Mouse (Mus musculus) erythroblast, embryonic 14.5 days (primary cell): ENCODE measurements around the gene Gm7029. TPM values are rescaled to one million over a fixed set of nuclear protein-coding genes. Genes with fewer than 3 reads are reported as not detected.
"Not testable (repeated sequence)": the region's sequence is repeated elsewhere in the genome, so short reads cannot be mapped to it uniquely, and the experiment has no call there.

Experiments
- H3K27me3 ChIP-seq: 2 replicates; pipeline ENCODE4 v1.6.1; 2012; ENCODE audit warnings: inconsistent platforms; ENCODE audit not compliant: control insufficient read depth
- H3K36me3 ChIP-seq: 2 replicates; pipeline ENCODE4 v1.6.1; 2012; ENCODE audit warnings: mild to moderate bottlenecking, inconsistent platforms; ENCODE audit not compliant: control insufficient read depth
- H3K4me1 ChIP-seq: 2 replicates; pipeline ENCODE4 v1.6.1; 2012; ENCODE audit warnings: inconsistent platforms; ENCODE audit not compliant: control insufficient read depth
- H3K4me3 ChIP-seq: replicated peaks from 2 replicates; pipeline ENCODE3; 2012; ENCODE audit warnings: moderate library complexity, mild to moderate bottlenecking, inconsistent platforms
- H3K9me3 ChIP-seq: 2 replicates; pipeline ENCODE4 v1.6.1; 2012; ENCODE audit warnings: low read length, inconsistent platforms, mixed read lengths; ENCODE audit not compliant: control insufficient read depth
- GATA1 ChIP-seq: IDR thresholded peaks from 2 replicates; pipeline ENCODE4 v1.6.1; 2012; ENCODE audit warnings: low read length, inconsistent platforms, mixed read lengths
- TAL1 ChIP-seq: IDR thresholded peaks from 3 replicates; pipeline ENCODE4 v1.6.1; 2012; ENCODE audit warnings: low read length, inconsistent platforms, mixed read lengths
- polyA plus RNA-seq: library from polyadenylated mRNA; stranded (reverse); fragments of >175 nt; gene quantifications from 2 replicates; pipeline ENCODE4 v1.2.3, GENCODE M21; 2012

Gene Gm7029
- polyA plus RNA-seq, 1 experiment, result not detected

DNA sequence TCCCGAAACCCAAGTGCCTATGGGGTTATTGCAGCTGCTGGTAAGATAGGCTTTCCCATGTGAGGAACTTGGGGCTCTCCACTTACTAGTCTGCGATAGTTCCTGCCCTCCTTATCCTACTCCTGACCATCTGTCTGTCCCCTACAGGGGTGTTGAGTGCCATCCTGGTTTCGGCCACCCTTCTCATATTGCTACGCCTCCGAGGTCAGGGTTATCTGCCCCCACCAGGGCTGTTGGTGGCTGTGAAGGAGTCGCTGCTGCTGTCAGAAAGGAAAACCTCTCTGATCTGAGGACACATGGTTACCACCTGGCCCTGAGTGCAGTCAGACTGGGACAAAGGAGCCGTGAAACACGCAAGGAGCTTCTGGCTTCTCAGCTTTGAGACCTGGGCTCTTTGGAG is 25.5 kb upstream of the Gm7029 start:
- TF ChIP-seq GATA1, result no peak
- no peak for TF ChIP-seq TAL1
- Histone ChIP-seq H3K4me1 (peaks cover 17% of the 10 kb centered on the region), H3K9me3 (no peaks in the 10 kb centered on the region), H3K4me3 (no peak overlapping the region), H3K36me3 (peaks cover 9% of the 10 kb centered on the region), H3K27me3 (no peaks in the 10 kb centered on the region)

DNA sequence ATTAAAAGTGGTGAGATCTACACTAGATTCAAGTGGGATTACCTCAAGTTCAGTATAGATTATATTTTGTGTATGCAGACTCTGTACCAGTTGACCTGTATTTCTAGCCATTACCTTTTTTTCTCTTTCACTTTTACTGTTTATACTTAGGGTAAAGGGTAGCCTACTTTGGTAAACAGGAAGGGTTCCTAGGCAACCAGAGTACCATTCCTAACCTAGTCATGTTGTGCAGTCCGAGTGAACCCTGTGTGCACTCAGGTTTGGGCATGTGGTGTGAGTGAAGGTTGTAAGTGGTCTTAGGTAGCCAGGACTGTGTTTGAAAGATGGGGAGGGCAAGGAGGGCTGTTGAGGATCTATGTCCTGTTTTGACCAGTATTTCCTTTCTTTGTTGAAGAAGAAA is 22.3 kb upstream of the Gm7029 start:
- no peak for TF ChIP-seq TAL1
- TF ChIP-seq GATA1, result no peak

DNA sequence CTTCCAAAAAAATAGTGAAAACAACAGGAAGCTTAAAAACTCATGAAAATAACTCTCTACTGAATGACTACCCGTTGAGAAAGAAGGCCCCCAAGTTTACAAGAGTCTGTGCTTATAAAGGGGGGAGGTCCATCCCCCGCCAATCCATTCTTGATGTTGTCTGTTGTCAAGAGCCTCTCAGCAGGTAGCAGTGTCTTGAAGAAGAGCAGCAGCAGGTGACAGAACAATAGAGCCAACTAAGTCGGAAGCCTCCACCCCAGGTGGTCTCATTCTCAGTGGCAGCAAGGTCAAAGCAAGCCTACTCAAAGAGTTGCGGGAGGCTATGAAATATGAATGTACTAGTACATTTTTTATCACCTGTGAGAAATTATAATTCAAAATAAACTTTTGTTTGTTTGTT is 15.8 kb upstream of the Gm7029 start:
- peaks cover 3% of the 10 kb centered on the region for H3K36me3 ChIP-seq
- H3K4me1 ChIP-seq, result no peaks in the 10 kb centered on the region
- TF ChIP-seq GATA1, result no peak
- no peak for TF ChIP-seq TAL1

More for the DNA sequence above, 22.3 kb upstream of the Gm7029 start:
- no peak overlapping the region for H3K4me3 ChIP-seq
- H3K27me3 ChIP-seq, result no peaks in the 10 kb centered on the region
- H3K36me3 ChIP-seq, result peaks cover 9% of the 10 kb centered on the region
- H3K9me3 ChIP-seq, result no peaks in the 10 kb centered on the region
- peaks cover 2% of the 10 kb centered on the region; the same call in 1 of the 2 replicates for H3K4me1 ChIP-seq

DNA sequence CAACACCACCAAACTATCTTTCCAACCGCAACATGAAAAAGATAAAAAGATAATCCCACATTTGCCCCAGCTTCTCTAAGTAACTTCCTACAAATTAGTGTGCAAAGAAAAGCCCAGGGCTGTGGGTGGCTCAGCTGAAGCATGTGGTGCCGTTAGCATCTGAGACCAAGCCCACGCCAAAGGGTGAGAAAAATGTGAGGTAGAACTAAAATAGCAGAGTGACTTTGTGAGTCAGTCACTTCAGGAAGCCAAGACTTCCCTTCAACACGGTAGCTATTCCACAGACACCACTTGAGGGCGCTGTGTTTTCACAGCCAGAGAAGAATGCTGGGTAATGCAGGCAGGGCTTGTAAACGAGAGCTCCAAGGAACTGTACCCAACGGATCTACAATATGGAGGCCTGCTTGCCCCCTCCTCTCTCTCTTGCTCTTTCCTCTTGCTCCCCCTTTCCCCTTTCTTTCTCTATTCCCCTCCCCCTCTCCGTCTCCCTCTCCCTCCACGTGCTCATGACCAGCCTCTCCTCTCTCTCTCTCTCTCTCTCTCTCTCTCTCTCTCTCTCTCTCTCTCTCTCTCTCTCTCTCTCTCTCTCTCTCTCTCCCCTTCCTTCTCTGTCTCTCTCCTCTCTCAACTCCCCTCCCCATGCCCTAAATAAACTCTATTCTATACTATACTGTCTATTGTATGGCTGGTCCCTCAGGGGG is 8.2 kb upstream of the Gm7029 start:
- no peak for TF ChIP-seq TAL1
- Histone ChIP-seq H3K36me3 (peaks cover 15% of the 10 kb centered on the region), H3K27me3 (no peaks in the 10 kb centered on the region), H3K4me1 (peaks cover 7% of the 10 kb centered on the region), H3K9me3 (no peaks in the 10 kb centered on the region), H3K4me3 (no peak overlapping the region)

More for the DNA sequence above, 15.8 kb upstream of the Gm7029 start:
- no peaks in the 10 kb centered on the region for H3K27me3 ChIP-seq
- 0 out of 2 replicates have a peak, but pooled peaks cover 2% of the 10 kb centered on the region for H3K9me3 ChIP-seq
- no peak overlapping the region for H3K4me3 ChIP-seq

DNA sequence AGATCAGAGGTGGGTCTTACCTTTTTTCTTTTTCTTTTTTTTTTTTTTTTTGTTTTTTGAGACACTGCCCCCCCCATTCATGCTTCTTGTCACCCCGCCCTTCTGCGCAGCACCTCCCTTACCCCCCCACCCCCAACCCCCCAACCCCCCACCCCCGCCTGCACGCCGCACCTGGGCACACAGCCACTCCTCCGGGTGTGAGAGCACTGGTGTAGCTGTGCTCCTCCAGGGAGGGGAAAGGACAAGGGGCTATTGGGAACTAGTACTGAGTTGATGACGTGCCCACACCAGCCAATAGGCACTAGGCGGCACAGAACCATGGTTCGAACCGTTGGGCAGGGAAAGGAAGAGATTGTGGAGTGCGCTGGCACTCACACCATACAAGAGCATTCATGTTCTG is 774 bp downstream of the Gm7029 start:
- no peaks in the 10 kb centered on the region for H3K9me3 ChIP-seq
- H3K36me3 ChIP-seq, result peaks cover 46% of the 10 kb centered on the region
- H3K27me3 ChIP-seq, result no peaks in the 10 kb centered on the region
- no peak overlapping the region for H3K4me3 ChIP-seq
- TF ChIP-seq TAL1 (no peak), GATA1 (no peak)
- H3K4me1 ChIP-seq, result peaks cover 3% of the 10 kb centered on the region

DNA sequence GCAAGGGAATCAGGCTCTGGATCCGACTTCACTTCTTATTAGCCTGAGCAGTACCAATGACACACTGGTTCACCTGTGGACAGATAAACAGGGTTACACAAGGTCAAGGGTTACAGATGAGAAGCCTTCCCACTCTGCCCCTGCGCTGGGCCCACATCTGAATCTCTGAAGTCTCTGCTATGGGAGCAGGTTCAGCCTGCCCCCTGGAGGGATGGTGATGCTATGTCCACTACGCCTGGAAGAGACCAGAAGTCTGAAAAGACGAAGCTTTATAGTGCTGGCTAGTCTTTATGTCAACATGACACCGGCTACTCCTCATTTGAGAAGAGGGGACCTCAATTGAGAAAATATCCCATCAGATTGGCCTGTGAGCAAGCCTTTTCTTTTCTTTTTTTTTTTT is 2.2 kb downstream of the Gm7029 start:
- H3K27me3 ChIP-seq, H3K4me1 ChIP-seq, H3K9me3 ChIP-seq, H3K4me3 ChIP-seq: not testable (repeated sequence)
- peaks cover 58% of the 10 kb centered on the region for H3K36me3 ChIP-seq

DNA sequence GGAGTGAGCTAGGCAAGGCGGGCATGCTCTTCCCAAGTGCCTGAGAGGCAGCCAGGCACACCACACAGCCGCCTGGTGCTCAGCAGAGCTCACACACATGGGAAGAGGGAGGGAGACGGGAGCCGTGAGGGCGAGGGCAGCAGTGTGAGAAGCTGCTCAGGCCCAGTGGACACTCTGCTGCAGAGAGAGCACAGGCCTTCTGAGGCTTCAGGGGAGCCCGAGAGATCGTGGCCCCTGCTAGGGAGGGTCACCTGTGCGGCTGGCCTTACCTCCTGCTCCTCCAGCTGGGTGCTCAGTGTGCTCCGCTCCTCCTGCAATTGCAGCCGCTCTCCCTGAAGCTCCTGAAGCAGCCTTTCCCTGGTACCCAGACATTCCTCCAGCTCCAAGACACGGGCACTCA is 10.7 kb downstream of the Gm7029 start:
- H3K36me3 ChIP-seq, result peaks cover 87% of the 10 kb centered on the region

DNA sequence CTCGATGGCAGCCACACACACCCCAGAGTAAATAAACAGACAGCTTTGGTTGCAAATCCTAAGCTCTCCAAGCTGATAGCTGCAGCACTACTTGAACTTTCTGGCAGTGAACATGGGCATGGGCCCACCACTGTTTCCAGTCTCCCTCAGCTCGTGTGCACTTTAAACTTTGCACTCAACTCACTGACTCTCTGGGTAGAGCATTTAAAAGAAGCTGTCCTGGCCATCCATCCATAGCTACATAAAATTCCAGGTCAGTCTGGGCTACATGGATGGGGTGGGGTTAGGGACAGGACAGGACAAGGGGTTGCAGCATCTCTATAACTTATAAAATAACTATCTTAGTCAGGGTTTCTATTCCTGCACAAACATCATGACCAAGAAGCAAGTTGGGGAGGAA is 14.2 kb downstream of the Gm7029 start:
- peaks cover 23% of the 10 kb centered on the region for H3K4me1 ChIP-seq
- H3K36me3 ChIP-seq, result peaks cover 58% of the 10 kb centered on the region
- not testable (repeated sequence) for H3K27me3 ChIP-seq, H3K9me3 ChIP-seq
- peak overlapping the region; percentile 70 for H3K4me3 ChIP-seq

More for the DNA sequence above, 10.7 kb downstream of the Gm7029 start:
- not testable (repeated sequence) for H3K27me3 ChIP-seq, H3K9me3 ChIP-seq, H3K4me3 ChIP-seq
- H3K4me1 ChIP-seq, result peaks cover 19% of the 10 kb centered on the region

DNA sequence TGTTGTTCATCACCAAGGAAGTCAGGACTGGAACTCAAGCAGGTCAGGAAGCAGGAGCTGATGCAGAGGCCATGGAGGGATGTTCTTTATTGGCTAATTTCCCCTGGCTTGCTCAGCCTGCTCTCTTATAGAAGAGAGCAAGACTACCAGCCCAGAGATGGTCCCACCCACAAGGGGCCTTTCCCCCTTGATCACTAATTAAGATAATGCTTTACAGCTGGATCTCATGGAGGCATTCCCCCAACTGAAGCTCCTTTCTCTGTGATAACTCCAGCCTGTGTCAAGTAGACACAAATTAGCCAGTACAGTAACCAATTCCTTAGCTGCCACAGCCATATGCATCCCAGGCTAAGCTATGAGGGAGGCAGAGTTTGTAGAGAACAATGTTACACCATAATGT is 14.6 kb downstream of the Gm7029 start:
- Histone ChIP-seq H3K4me1 (peaks cover 26% of the 10 kb centered on the region), H3K36me3 (peaks cover 54% of the 10 kb centered on the region), H3K4me3 (peak overlapping the region; percentile 70)
- not testable (repeated sequence) for H3K27me3 ChIP-seq, H3K9me3 ChIP-seq

DNA sequence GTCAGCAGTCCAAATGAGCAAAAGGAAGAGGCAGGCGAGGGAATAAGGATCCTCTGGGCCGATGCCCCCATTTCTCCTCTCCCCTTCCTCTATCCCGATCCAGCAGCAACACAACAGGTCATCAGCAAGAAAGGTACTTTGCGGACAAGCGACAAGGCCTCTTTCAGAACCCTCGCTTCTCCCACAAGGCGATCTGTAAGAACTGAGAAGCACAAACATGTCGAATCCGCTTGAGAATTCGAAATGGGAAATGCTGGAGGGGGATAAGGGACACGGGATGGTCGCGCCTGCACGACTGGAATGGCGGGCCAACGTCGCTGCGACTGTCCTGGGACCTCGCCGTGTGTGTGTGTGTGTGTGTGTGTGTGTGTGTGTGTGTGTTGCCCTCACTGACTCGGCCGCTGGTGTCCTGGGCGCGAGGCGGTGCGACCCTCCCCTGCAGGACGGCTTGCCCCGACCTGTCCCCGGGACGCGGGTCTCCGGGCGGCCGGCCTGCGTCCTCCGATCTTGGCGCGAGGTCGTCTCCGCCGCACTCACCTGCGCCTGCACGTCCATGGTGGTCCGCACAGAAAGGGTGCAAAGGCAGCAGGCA is 16.4 kb downstream of the Gm7029 start:
- not testable (repeated sequence) for H3K27me3 ChIP-seq, H3K9me3 ChIP-seq
- H3K4me3 ChIP-seq, result peak overlapping the region; percentile 75
- peaks cover 26% of the 10 kb centered on the region for H3K4me1 ChIP-seq
- H3K36me3 ChIP-seq, result peaks cover 41% of the 10 kb centered on the region
